15 mouse cellular contexts compared by ENCODE assay signal in the genomic region with DNA sequence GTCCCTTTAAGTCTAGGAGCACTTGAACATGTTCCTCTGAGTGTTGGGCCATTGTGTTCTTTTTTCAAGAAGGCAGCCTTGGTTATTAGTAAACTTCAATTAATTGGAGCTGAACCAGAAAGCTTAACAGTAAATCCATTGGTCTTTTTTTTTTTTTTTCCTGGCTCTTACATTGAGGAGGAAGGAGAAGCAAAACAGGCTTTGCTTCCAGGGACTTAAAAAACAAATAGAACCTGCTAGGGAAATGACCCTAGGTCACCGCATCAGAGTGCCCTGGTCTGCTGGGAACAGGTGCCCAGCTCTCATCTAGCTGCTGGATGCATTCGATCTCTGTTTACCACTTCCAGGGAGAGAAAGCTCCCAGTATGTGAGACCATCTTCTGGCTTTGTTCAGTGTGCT.
"Had no signal": no experiment of that assay in that cellular context is flagged by ENCODE, and none has a peak within 500 bp of the region (broad histone marks: within the 10 kb centered on the region; RNA-seq: fewer than 3 reads in every experiment).

No protein-coding gene starts in this region.

- H3K27ac ChIP-seq: intestine, embryonic 15.5 days; limb, embryonic 12.5 days; lung, embryonic 15.5 days; macrophage; midbrain, embryonic 15.5 days had no signal

- H3K9ac ChIP-seq: intestine, embryonic 15.5 days; limb, embryonic 12.5 days; lung, embryonic 15.5 days; midbrain, embryonic 15.5 days had no signal

- ATAC-seq: intestine, embryonic 15.5 days; midbrain, embryonic 15.5 days had no signal

- H3K27me3 ChIP-seq: intestine, embryonic 15.5 days; megakaryocyte, embryonic 14.5 days had no signal

- DNase-seq: kidney, adult 18-20 months; kidney, postnatal 14 days; layer of hippocampus, adult 9-11 months; liver; lung, postnatal 14 days; right cerebral cortex, postnatal 14 days; thymus, adult 18-20 months; thymus, postnatal 14 days had no signal

- H3K4me3 ChIP-seq: intestine, embryonic 15.5 days; limb, embryonic 12.5 days; lung, embryonic 15.5 days; megakaryocyte, embryonic 14.5 days; midbrain, embryonic 15.5 days had no signal

- H3K4me2 ChIP-seq: intestine, embryonic 15.5 days; limb, embryonic 12.5 days; lung, embryonic 15.5 days; midbrain, embryonic 11.5 days; midbrain, embryonic 15.5 days had no signal

- H3K9me3 ChIP-seq: intestine, embryonic 15.5 days; lung, embryonic 15.5 days; megakaryocyte, embryonic 14.5 days; midbrain, embryonic 15.5 days had no signal

- H3K36me3 ChIP-seq: intestine, embryonic 15.5 days; lung, embryonic 15.5 days; midbrain, embryonic 15.5 days had no signal

- H3K4me1 ChIP-seq: midbrain, embryonic 15.5 days had no signal
